Mouse (Mus musculus) R1 (cell line): ENCODE data around the gene Lbhd2.

Experiments
- DNase-seq: peaks from one replicate; pipeline ENCODE4 v3.0.0-alpha.2; 2018; ENCODE audit warnings: low read depth, low spot score

Gene Lbhd2

DNA sequence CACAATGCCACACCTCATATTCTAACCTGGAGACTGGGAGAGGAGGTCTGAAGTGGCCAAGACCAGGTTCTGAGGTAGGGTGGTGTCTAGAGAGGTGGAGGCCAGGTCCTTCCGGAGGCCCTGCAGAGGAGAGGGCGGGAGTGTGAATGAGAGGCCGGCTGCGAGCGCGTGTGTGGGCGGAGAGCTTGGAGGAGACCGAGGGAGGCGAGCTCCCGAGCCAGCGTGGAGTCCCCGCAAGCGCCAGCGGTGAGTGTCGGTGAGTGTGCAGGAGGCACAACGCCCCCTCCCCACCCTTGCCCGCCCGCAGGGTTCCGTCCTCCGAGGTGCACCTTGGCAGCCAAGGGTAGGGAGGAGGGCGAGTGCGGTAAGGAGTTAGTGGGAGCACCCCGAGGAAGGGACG, at the start of gene Lbhd2:
Gene Lbhd2 (plus strand): TSS at position 188 of the 400 bp plus-strand sequence.
- no peak for DNase-seq

GRCm38 (mm10) chr12:111360671-111361070, 45.9 kb upstream of the Lbhd2 start:
- no peak for DNase-seq

DNA sequence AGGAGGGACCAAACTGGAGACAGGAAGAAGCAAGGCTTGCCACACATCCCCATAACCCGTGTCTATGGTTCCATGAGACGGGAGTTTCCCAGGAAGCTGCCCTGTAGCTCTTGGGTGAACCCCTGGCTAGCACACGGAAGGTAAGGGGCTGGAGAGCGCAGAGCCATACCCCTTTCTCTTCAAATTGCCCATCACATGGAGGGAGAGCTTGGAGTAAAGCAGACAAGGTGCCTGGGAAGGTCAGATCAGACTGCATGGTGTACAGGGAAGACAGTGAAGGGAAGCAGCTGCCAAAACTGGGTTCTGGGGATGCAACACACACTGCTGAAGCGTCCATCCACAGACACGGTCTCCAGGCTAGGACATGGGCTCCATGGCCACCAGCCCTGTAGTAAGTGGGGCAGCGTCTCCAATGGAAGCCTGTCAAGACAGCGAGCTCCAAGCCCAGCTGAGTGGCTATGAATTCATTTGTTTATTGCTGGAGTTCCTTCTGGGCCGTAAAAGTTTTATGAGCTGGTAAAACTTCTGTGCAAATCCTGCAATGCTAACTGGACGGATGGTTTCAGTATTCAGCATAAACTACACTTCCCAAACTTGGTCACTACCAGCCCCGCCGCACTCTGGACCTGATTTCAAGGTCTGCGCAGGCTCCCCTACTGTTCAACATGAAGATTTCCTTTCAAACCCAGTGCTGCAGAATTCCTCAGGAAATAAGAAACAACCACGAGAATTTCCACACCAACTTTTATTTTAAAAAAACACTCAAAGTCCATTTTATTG, 45.1 kb upstream of the Lbhd2 start:
- DNase-seq: no peak

DNA sequence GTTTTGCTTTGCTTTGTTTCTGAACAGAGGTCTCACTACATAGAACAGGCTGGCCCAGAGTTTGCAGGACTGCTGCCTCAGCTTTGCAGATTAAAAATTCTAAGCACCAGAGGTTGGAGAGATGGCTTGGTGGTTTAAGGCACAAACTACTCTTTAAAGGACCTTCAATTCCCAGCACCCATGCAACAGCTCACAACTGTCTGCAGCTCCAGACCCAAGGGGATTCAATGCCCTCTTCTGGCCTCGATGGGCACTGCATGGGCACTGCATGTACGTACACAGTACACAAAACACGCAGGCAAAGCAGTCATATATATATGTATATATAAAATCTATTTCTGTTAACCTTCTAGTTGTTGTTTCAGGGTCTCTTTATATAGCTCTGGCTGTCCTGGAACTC, 42.4 kb upstream of the Lbhd2 start:
- DNase-seq: peak; percentile 59

GRCm38 (mm10) chr12:111367065-111367464, 39.5 kb upstream of the Lbhd2 start:
- peak; percentile 41 for DNase-seq

- peak; percentile 80 for DNase-seq
Observed at GRCm38 (mm10) chr12:111370249-111370648, 36.4 kb upstream of the Lbhd2 start.

GRCm38 (mm10) chr12:111371905-111372304, 34.7 kb upstream of the Lbhd2 start:
- DNase-seq: no peak

GRCm38 (mm10) chr12:111373411-111373810, 33.2 kb upstream of the Lbhd2 start:
- DNase-seq: no peak

- no peak for DNase-seq
Observed at GRCm38 (mm10) chr12:111374727-111375126, 31.9 kb upstream of the Lbhd2 start.

GRCm38 (mm10) chr12:111375559-111375958, 31.1 kb upstream of the Lbhd2 start:
- DNase-seq: no peak

DNA sequence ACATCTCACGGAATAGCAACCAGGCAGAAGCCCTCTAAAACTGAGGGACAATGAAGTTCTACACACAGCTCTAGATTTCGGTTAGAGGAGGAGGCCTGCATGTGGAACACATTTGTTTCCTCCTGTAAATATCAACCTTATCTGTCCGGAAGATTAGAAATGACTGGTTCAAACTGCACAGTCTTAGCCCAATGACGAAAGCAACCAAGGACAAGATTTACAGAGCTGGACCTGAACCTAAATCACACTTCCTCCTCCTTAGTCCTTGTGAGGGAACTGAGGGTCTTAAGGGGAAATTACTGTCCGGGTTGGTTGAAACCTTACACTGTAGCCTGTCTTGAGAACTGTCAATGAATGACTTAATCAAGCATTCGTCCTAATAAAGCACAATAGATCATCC, 30.6 kb upstream of the Lbhd2 start:
- no peak for DNase-seq

DNA sequence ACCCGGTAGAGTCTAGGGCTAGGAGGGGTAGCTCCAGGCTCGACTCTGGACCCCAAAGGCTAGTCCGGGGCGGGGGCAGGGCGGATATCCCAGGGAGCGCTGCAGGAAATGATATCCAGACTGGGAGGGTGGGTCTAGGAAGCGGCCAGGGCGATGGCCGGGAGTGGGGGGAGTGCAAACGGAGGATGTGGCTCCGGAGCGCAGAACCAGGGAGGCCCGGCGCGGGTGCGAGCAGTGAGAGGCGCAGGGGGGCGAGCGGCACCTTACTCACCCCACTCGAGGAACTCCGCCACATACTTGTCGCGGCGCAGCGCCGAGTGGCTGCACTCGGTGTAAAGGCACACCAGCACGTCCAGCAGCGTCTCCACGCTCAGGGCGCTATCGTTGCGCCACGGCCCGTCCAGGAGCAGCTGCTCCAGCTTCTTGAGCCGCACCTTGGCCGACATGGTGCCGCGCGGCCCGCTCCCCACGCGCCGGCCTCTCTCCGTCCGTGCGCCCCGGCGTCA, 29.7 kb upstream of the Lbhd2 start:
- DNase-seq: peak; percentile 45

DNA sequence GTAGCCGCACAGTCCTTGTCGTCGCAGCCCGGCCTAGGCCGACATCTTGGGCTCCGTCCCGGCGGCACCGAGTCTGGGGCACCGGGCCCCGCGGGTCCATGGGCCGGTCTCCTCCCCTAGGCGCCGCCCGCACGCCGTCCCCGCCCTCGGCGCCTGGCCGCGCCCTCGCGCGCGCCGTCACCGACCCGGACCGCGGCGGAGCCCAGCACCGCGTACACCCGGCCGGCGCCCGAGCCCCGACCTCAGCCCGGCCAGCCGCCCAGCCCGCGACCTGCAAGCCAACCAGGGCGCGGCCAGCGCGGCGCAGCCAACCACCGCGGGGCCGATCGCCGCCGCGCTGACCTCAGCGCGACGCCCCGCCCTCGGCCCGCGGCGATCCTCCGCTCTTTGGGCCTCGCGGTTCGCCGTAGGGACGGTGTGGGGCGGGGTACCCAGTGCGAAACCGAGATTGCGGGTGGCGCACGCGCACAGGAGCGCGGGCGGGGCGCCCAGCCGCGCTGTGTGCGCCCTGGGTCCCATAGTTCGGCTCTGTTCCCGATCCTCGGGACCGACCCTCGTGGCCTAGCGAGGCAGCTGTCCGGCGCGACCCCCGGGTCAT, 29.1 kb upstream of the Lbhd2 start, which contains the start of gene Cdc42bpb:
Gene Cdc42bpb (minus strand): TSS at position 343 of the 598 bp plus-strand sequence.
- peak; percentile 88 for DNase-seq

DNA sequence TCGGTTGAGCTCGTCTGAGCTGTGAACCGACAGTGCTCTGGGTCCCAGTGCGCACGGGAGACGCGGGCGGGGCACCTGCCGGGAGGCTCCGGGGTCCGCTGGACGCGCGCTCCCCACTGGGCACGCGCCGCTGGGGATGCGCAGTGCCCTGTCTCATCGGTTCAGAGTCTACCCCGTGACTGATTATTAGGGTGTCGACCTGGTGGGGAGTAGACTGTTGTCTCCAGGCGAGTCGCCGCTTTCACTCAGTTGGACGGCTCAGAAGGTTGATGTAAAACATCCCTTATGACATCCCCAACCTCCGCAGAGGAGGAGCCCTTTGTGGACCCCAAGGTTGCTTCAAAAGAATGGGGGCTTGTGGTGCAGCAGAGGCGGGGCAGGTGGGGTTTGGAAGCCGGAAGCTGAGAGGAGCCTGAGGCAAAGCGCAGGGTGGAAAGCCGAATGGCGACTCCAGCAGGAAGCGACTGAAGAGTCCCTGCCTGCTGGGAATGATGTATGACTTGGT, 28.6 kb upstream of the Lbhd2 start:
- peak; percentile 76 for DNase-seq

GRCm38 (mm10) chr12:111378812-111379211, 27.8 kb upstream of the Lbhd2 start:
- DNase-seq: no peak

DNA sequence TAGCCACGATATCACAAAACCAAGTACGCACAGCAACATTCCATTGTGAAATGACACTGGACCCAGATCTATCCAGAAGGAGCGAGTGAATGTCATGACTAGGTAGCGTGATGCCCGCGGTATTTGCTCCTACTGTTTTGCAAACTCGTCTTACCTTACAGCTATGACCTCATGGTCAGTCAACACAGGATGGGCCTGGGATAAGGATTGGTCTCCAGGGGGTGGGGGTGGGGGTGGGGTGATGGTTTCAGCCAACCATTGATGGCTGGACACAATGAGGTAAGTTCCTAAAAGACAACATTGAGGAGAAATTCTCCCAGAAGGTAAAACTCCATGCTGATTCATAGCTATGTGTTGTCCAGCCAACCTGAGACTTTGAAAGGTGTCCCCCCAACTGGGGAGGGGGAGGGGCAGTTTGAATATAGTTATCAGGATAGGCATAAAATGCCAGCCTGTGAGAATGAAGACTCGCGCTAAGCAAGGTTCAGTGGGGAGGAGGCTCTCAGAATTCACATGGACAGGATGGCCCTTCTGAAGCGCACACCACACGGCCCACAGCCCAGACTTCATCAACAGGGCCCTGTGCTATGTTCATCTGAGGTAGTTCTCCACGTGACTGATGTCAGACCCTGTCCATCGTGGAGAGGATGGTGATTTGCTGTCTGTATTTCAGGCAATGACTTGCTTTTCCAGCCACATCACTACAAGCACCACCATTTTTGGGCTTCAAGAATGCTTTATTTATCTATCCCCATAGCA, 20.5 kb upstream of the Lbhd2 start:
- no peak for DNase-seq

DNA sequence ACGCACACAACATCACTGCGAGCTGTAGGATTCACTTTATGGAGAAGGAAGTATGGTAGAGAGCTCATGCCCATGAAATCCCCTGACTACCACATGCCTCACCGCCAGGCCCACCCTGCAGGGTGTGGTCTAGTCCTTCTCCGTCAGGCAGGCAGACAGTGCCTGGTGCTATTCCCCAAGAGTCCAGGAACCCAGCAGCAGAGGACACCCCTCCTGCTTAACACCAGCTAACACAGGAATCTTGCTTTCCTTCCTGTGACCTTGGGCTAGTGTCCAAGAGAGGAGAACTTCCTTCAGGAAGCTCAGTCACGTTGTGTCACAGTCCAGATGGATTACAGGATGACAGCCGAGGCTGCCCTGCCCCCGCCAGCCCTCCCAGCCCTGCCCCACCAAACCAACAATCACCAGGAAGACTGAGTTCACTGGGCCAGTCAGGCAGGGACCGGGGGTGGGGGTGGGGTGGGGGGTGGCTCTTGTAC, 19.9 kb upstream of the Lbhd2 start:
- DNase-seq: no peak

- DNase-seq: no peak
Observed at GRCm38 (mm10) chr12:111387146-111387545, 19.5 kb upstream of the Lbhd2 start.

- no peak for DNase-seq
Observed at GRCm38 (mm10) chr12:111394008-111394407, 12.6 kb upstream of the Lbhd2 start.

DNA sequence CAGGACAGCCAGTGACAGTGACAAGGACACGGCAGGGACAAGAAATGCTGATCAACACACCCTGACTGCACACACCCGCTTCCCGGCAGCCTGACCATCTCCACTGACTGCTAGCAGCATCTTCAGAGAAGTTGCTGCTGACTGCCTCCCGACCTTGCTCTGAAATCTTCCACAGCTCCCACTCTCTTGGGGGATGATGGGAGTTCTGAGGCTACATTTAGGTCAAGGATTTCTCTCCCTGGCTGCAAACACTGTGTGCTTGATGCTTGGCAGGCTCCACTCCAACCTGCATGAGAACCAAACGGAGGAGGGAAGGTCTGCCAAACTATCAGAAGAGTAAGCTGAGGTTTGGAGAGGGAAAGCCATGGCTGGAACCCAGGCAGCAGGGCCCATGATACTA, 9.6 kb upstream of the Lbhd2 start:
- DNase-seq: no peak

GRCm38 (mm10) chr12:111401454-111402184, 5.0 kb upstream of the Lbhd2 start:
- DNase-seq: peak; percentile 80
